Mouse (Mus musculus) monocyte, adult 2 months (primary cell): ENCODE data around the gene Ptpn3.

Experiments used
- DNase-seq, 2 experiments: peaks; one replicate each; pipeline ENCODE4 v3.0.0; 2022; ENCODE audit warnings: low spot score in 2 of 2, low read depth in 1 of 2

Ptpn3 gene

GRCm38 (mm10) chr4:57140992-57141717 is 160.5 kb downstream of the Ptpn3 start:
- DNase-seq = no peak
